Mouse (Mus musculus) kidney, embryonic 15.5 days (tissue): ENCODE measurements around the gene 2610528A11Rik. TPM values are rescaled to one million over a fixed set of nuclear protein-coding genes. Genes with fewer than 3 reads are reported as not detected.

ENCODE experiments used
- ATAC-seq: fragments of 200-750 bp; cut with Nextera tagmentation; replicated peaks from 2 replicates; pipeline ENCODE4 v1.8.0; 2017; ENCODE audit warnings: moderate TSS enrichment; ENCODE audit not compliant: low FRiP score
- H3K27ac ChIP-seq: fragments of 300-500 bp; sonication (generic); 2 replicates; pipeline ENCODE4 v1.5.1; 2015; ENCODE audit warnings: mild to moderate bottlenecking, inconsistent platforms
- H3K27me3 ChIP-seq: fragments of 300-500 bp; sonication (generic); 2 replicates; pipeline ENCODE4 v1.6.1; 2015; ENCODE audit warnings: inconsistent platforms
- H3K36me3 ChIP-seq: fragments of 300-500 bp; sonication (generic); 2 replicates; pipeline ENCODE4 v1.6.1; 2015; ENCODE audit warnings: inconsistent platforms
- H3K4me1 ChIP-seq: fragments of 300-500 bp; sonication (generic); 2 replicates; pipeline ENCODE4 v1.6.1; 2015; ENCODE audit warnings: inconsistent platforms
- H3K4me2 ChIP-seq: fragments of 300-500 bp; sonication (generic); 2 replicates; pipeline ENCODE4 v1.6.1; 2015; ENCODE audit warnings: moderate library complexity, mild to moderate bottlenecking, inconsistent platforms
- H3K4me3 ChIP-seq: fragments of 300-500 bp; sonication (generic); replicated peaks from 2 replicates; pipeline ENCODE4 v1.5.1; 2015; ENCODE audit warnings: mild to moderate bottlenecking, inconsistent platforms
- H3K9ac ChIP-seq: fragments of 300-500 bp; sonication (generic); 2 replicates; pipeline ENCODE4 v1.6.1; 2015; ENCODE audit warnings: mild to moderate bottlenecking, inconsistent platforms
- H3K9me3 ChIP-seq: fragments of 300-500 bp; sonication (generic); replicated peaks from 2 replicates; pipeline ENCODE4 v1.6.1; 2016; ENCODE audit warnings: inconsistent platforms
- WGBS: fragments of 180-500 bp; shearing (Covaris S2); methylation state at CpG from one replicate; pipeline ENCODE4 v1.1.7; 2015; ENCODE audit warnings: mixed read lengths; 5-methylcytosine and 5-hydroxymethylcytosine counted together
- polyA plus RNA-seq: library from polyadenylated mRNA; unstranded; fragments of >200 nt; fragmentation: Nextera tagmentation; extraction: Ambion mirVana; gene quantifications from 2 replicates; pipeline ENCODE4 v1.2.1, GENCODE M21; 2015

The 2610528A11Rik gene
- polyA plus RNA-seq, 1 experiment from 2014 or later = 0.71 TPM

GRCm38 (mm10) chr14:37112931-37113330 lies 891 bp downstream of the 2610528A11Rik start:
- Histone ChIP-seq H3K9ac (no peak overlapping the region), H3K4me1 (peaks cover 7% of the 10 kb centered on the region; the same call in 1 of the 2 replicates), H3K27ac (no peak overlapping the region), H3K4me2 (no peak overlapping the region), H3K27me3 (no peaks in the 10 kb centered on the region), H3K4me3 (no peak overlapping the region), H3K36me3 (no peaks in the 10 kb centered on the region), H3K9me3 (no peaks in the 10 kb centered on the region)
- no peak for ATAC-seq
- WGBS = 90% methylated on average over 7 of the region's 7 CpGs

- Histone ChIP-seq H3K4me3 (no peak overlapping the region), H3K4me1 (peaks cover 7% of the 10 kb centered on the region; the same call in 1 of the 2 replicates), H3K9me3 (no peaks in the 10 kb centered on the region), H3K36me3 (no peaks in the 10 kb centered on the region), H3K27ac (no peak overlapping the region), H3K27me3 (no peaks in the 10 kb centered on the region), H3K9ac (no peak overlapping the region), H3K4me2 (no peak overlapping the region)
- no peak for ATAC-seq
Measured at GRCm38 (mm10) chr14:37111371-37111770, 2.5 kb downstream of the 2610528A11Rik start.

GRCm38 (mm10) chr14:37110456-37110855 lies 3.4 kb downstream of the 2610528A11Rik start:
- no peaks in the 10 kb centered on the region for H3K27me3 ChIP-seq
- no peak overlapping the region for H3K9ac ChIP-seq
- no peak overlapping the region for H3K4me2 ChIP-seq
- peaks cover 7% of the 10 kb centered on the region; the same call in 1 of the 2 replicates for H3K4me1 ChIP-seq
- H3K4me3 ChIP-seq = no peak overlapping the region
- H3K9me3 ChIP-seq = no peaks in the 10 kb centered on the region
- no peak overlapping the region for H3K27ac ChIP-seq
- no peaks in the 10 kb centered on the region for H3K36me3 ChIP-seq
- WGBS = 44% methylated on average over 2 of the region's 2 CpGs
- no peak for ATAC-seq

GRCm38 (mm10) chr14:37109975-37110374 lies 3.8 kb downstream of the 2610528A11Rik start:
- no peaks in the 10 kb centered on the region for H3K36me3 ChIP-seq
- no peak overlapping the region for H3K4me3 ChIP-seq
- 8% methylated on average over 9 of the region's 9 CpGs for WGBS
- ATAC-seq = no peak
- no peak overlapping the region for H3K27ac ChIP-seq
- H3K4me1 ChIP-seq = peaks cover 8% of the 10 kb centered on the region; the same call in 1 of the 2 replicates
- no peaks in the 10 kb centered on the region for H3K9me3 ChIP-seq
- H3K9ac ChIP-seq = no peak overlapping the region
- H3K27me3 ChIP-seq = no peaks in the 10 kb centered on the region
- no peak overlapping the region for H3K4me2 ChIP-seq

GRCm38 (mm10) chr14:37109460-37109859 lies 4.4 kb downstream of the 2610528A11Rik start:
- no peak for ATAC-seq
- H3K4me3 ChIP-seq = no peak overlapping the region
- no peaks in the 10 kb centered on the region for H3K27me3 ChIP-seq
- WGBS = 46% methylated on average over 8 of the region's 8 CpGs
- no peak overlapping the region for H3K4me2 ChIP-seq
- no peak overlapping the region for H3K9ac ChIP-seq
- no peaks in the 10 kb centered on the region for H3K36me3 ChIP-seq
- no peak overlapping the region for H3K27ac ChIP-seq
- H3K9me3 ChIP-seq = no peaks in the 10 kb centered on the region
- H3K4me1 ChIP-seq = peaks cover 9% of the 10 kb centered on the region; the same call in 1 of the 2 replicates

GRCm38 (mm10) chr14:37105846-37106245 lies 8.0 kb downstream of the 2610528A11Rik start:
- no peak for ATAC-seq
- H3K4me3 ChIP-seq = no peak overlapping the region
- H3K9me3 ChIP-seq = no peaks in the 10 kb centered on the region
- H3K27ac ChIP-seq = no peak overlapping the region
- no peak overlapping the region for H3K4me2 ChIP-seq
- WGBS = 30% methylated on average over 7 of the region's 7 CpGs
- H3K36me3 ChIP-seq = no peaks in the 10 kb centered on the region
- H3K27me3 ChIP-seq = peaks cover 4% of the 10 kb centered on the region; the same call in 1 of the 2 replicates
- no peak overlapping the region for H3K9ac ChIP-seq
- H3K4me1 ChIP-seq = peaks cover 9% of the 10 kb centered on the region; the same call in 1 of the 2 replicates

DNA sequence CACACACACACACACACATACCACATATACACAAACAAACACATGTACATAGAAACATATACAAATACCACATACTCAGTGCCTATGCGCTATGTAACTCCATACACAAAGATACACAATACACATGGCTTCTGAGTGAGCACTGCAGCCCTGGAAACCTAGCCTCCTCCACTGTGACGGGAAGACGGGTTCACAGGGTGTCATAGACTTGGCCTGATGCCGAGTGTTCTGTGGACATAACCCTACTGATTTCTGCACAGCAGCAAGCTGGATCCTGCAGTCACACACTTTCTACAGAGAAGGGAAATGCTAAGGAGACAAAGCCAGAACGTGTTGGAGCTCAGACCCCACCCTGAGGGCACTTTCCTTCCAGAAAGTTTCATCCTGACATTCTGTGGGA lies 9.1 kb downstream of the 2610528A11Rik start:
- H3K9me3 ChIP-seq = no peaks in the 10 kb centered on the region
- H3K27ac ChIP-seq = peak overlapping the region; percentile 3; the same call in 1 of the 2 replicates
- peak; percentile 81 for ATAC-seq
- H3K4me3 ChIP-seq = no peak overlapping the region
- no peak overlapping the region for H3K4me2 ChIP-seq
- no peak overlapping the region for H3K9ac ChIP-seq
- no peaks in the 10 kb centered on the region for H3K36me3 ChIP-seq
- 31% methylated on average over 5 of the region's 5 CpGs for WGBS
- H3K4me1 ChIP-seq = 0 out of 2 replicates have a peak, but pooled peaks cover 2% of the 10 kb centered on the region
- peaks cover 4% of the 10 kb centered on the region; the same call in 1 of the 2 replicates for H3K27me3 ChIP-seq

GRCm38 (mm10) chr14:37102484-37102883 lies 11.3 kb downstream of the 2610528A11Rik start:
- no peak overlapping the region for H3K9ac ChIP-seq
- no peak for ATAC-seq
- 75% methylated on average over 3 of the region's 3 CpGs for whole genome bisulfite sequencing

GRCm38 (mm10) chr14:37101531-37101930 lies 12.3 kb downstream of the 2610528A11Rik start:
- no peak overlapping the region for H3K9ac ChIP-seq
- WGBS = 84% methylated on average over 5 of the region's 5 CpGs

More at GRCm38 (mm10) chr14:37102484-37102883, 11.3 kb downstream of the 2610528A11Rik start:
- no peak overlapping the region for H3K27ac ChIP-seq
- no peaks in the 10 kb centered on the region for H3K9me3 ChIP-seq
- H3K4me3 ChIP-seq = no peak overlapping the region
- peaks cover 13% of the 10 kb centered on the region for H3K4me1 ChIP-seq
- no peak overlapping the region for H3K4me2 ChIP-seq
- peaks cover 25% of the 10 kb centered on the region for H3K27me3 ChIP-seq
- H3K36me3 ChIP-seq = no peaks in the 10 kb centered on the region

DNA sequence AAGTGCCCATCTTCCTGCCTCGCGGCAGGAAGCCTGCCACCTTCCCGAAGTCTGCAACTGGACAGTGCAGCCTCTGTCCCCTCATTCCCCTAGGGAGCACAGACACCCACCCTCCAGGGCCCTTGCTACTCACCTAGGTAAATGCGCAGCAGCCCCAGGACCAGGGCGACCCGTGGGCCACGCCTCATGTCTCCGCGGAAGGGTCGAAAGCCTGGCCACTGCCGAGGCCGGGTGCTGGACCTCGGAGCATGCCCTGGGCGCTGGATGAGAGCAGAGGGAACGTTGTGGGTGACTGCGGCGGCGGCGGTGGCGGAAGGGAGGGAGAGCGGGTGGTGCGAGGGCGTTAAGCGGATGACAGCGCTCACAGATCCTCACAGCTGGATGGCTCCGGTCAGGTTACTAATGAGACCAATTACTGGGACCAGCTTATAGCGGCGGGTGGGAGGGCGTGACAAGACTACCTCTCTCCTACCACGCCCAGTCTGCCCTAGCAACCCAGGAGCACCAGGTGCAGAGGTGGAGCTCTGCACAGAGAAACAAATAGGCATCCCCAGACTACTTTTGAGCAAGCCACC lies 15.8 kb downstream of the 2610528A11Rik start, which contains the start of gene Cdhr1:
TSS of gene Cdhr1 (minus strand) at position 392 of the 575 bp plus-strand sequence.
- peak; percentile 92 for ATAC-seq
- no peak within 1 kb of the TSS for H3K9ac ChIP-seq
- peaks cover 43% of the 10 kb centered on the region for H3K27me3 ChIP-seq
- H3K4me3 ChIP-seq = peak within 1 kb of the TSS; percentile 26
- no peaks in the 10 kb centered on the region for H3K9me3 ChIP-seq
- H3K27ac ChIP-seq = no peak within 1 kb of the TSS
- WGBS = 0% methylated on average over 30 of the region's 30 CpGs
- peak within 1 kb of the TSS; percentile 61 for H3K4me2 ChIP-seq
- peaks cover 16% of the 10 kb centered on the region for H3K4me1 ChIP-seq
- H3K36me3 ChIP-seq = no peaks in the 10 kb centered on the region

More at GRCm38 (mm10) chr14:37101531-37101930, 12.3 kb downstream of the 2610528A11Rik start:
- peaks cover 13% of the 10 kb centered on the region for H3K4me1 ChIP-seq
- H3K4me2 ChIP-seq = no peak overlapping the region
- peaks cover 33% of the 10 kb centered on the region for H3K27me3 ChIP-seq
- ATAC-seq = no peak
- no peaks in the 10 kb centered on the region for H3K36me3 ChIP-seq
- H3K9me3 ChIP-seq = no peaks in the 10 kb centered on the region
- no peak overlapping the region for H3K4me3 ChIP-seq
- no peak overlapping the region for H3K27ac ChIP-seq

- Histone ChIP-seq H3K27me3 (peaks cover 39% of the 10 kb centered on the region), H3K4me2 (no peak overlapping the region), H3K36me3 (no peaks in the 10 kb centered on the region), H3K9ac (no peak overlapping the region), H3K4me3 (no peak overlapping the region), H3K9me3 (no peaks in the 10 kb centered on the region), H3K4me1 (peaks cover 16% of the 10 kb centered on the region), H3K27ac (no peak overlapping the region)
- ATAC-seq = no peak
- WGBS = 83% methylated on average over 4 of the region's 4 CpGs
Measured at GRCm38 (mm10) chr14:37095556-37095955, 18.3 kb downstream of the 2610528A11Rik start.

- ATAC-seq = 0 out of 2 replicates have a peak, but pooled peaks have one; percentile 40
- 41% methylated on average over 6 of the region's 6 CpGs for WGBS
- no peak overlapping the region for H3K9ac ChIP-seq
- peaks cover 38% of the 10 kb centered on the region for H3K27me3 ChIP-seq
- H3K27ac ChIP-seq = no peak overlapping the region
- H3K36me3 ChIP-seq = no peaks in the 10 kb centered on the region
- no peak overlapping the region for H3K4me3 ChIP-seq
- H3K4me2 ChIP-seq = no peak overlapping the region
- peaks cover 16% of the 10 kb centered on the region for H3K4me1 ChIP-seq
- no peaks in the 10 kb centered on the region for H3K9me3 ChIP-seq
Measured at GRCm38 (mm10) chr14:37094436-37094835, 19.4 kb downstream of the 2610528A11Rik start.
